Mouse (Mus musculus) hindbrain, postnatal 0 days (tissue): Measurements from ENCODE around the gene Tsc22d4. TPM values are rescaled to one million over a fixed set of nuclear protein-coding genes. Genes with fewer than 3 reads are reported as not detected.
A peak's percentile ranks its signal among the peaks of the same experiment; 100 is the strongest.

ENCODE experiments used
- ATAC-seq: fragments of 200-750 bp; cut with Nextera tagmentation; 2 replicates; pipeline ENCODE4 v1.8.0; 2017; ENCODE audit warnings: mild to moderate bottlenecking, moderate TSS enrichment, moderate library complexity
- DNase-seq: peaks from one replicate; pipeline ENCODE4 v3.0.0-alpha.2; 2015; ENCODE audit warnings: low spot score
- H3K27ac ChIP-seq: fragments of 300-500 bp; sonication (generic); 2 replicates; pipeline ENCODE4 v1.5.1; 2014; ENCODE audit warnings: mild to moderate bottlenecking
- H3K27me3 ChIP-seq: fragments of 300-500 bp; sonication (generic); 2 replicates; pipeline ENCODE4 v1.6.1; 2014; ENCODE audit warnings: low read length, mixed read lengths; ENCODE audit not compliant: insufficient read depth
- H3K36me3 ChIP-seq: fragments of 300-500 bp; sonication (generic); 2 replicates; pipeline ENCODE4 v1.6.1; 2014; ENCODE audit warnings: low read length, mixed read lengths; ENCODE audit not compliant: insufficient read depth
- H3K4me1 ChIP-seq: fragments of 300-500 bp; sonication (generic); 2 replicates; pipeline ENCODE4 v1.6.1; 2014; ENCODE audit warnings: antibody characterized with exemption, low read length, mixed read lengths; ENCODE audit not compliant: insufficient read depth
- H3K4me2 ChIP-seq: fragments of 300-500 bp; sonication (generic); 2 replicates; pipeline ENCODE4 v1.6.1; 2014; ENCODE audit warnings: low read depth, mild to moderate bottlenecking, low read length, moderate library complexity, mixed read lengths
- H3K4me3 ChIP-seq: fragments of 300-500 bp; sonication (generic); 2 replicates; pipeline ENCODE4 v1.5.1; 2014; ENCODE audit warnings: low read length
- H3K9ac ChIP-seq: fragments of 300-500 bp; sonication (generic); replicated peaks from 2 replicates; pipeline ENCODE4 v1.6.1; 2014; ENCODE audit warnings: mild to moderate bottlenecking, low read length, moderate library complexity, mixed read lengths
- H3K9me3 ChIP-seq: fragments of 300-500 bp; sonication (generic); 2 replicates; pipeline ENCODE4 v1.6.1; 2016; ENCODE audit warnings: low read length, mixed read lengths
- CTCF ChIP-seq: IDR thresholded peaks from 2 replicates; pipeline ENCODE4 v1.5.1; 2016; ENCODE audit warnings: antibody characterized with exemption, control low read depth, low read depth
- WGBS: fragments of 180-500 bp; shearing (Covaris S2); extraction: QIAGEN DNeasy Blood & Tissue Kit; methylation state at CpG from one replicate; pipeline ENCODE4 v1.1.7; 2014; 5-methylcytosine and 5-hydroxymethylcytosine counted together
- polyA plus RNA-seq: library from polyadenylated mRNA; unstranded; fragments of >200 nt; fragmentation: Nextera tagmentation; extraction: Ambion mirVana; gene quantifications from 2 replicates; pipeline ENCODE4 v1.2.1, GENCODE M21; 2015
- total RNA-seq: library from RNA; depleted of rRNA; stranded (reverse); fragments of >200 nt; gene quantifications from 2 replicates; pipeline ENCODE4 v1.2.3, GENCODE M21; 2014

The Tsc22d4 gene
- total and polyA plus RNA-seq, 2 experiments from 2014 or later = 251 to 444 TPM

DNA sequence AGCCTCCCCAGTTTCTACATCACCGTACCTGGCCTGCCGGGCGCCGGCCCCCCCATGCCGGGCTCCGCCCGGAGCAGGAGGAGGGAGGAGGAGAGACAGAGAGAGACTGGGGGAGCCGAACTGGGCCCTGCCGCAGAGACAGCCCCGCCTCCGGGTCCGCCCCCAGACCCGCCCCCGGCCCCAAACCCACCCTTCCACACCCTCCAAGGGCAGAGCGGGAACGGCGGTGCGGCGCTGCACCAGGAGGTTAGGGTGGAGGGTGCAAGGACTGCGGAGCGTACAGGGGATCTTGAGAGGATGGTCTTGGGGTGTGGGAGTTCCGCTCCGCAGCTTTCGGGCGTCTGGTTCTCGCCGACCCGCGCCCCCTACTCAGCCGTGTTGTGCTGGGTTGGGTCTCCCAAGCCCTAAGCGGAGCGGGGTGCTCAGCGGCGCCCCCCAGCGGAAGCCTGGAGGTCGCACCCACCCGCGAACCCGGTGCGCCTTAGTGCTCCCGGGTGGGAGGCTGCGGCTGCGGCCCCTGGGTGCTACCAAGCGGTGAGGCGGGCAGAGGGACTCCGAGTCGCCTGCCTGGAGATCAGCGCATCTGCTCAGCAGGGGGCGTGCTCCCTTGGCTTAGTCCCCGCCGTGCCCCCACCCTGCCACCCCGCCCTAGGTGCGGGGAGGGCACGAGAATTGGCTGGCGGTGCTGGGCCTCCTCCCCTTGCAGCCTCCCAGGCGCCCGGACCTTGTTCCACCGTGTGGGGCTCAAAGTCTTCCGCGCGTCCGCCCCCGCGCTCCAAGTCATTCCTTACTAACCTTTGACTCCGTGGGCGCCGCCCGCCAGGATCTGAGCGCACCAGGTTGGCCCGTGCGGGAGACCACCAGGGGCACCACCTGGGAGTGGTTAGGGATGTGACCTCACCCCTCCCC lies 4.3 kb upstream of the Tsc22d4 start, which contains the start of gene Nyap1:
TSS of gene Nyap1 (minus strand) at position 585 of the 909 bp plus-strand sequence.
- H3K4me2 ChIP-seq = peak within 1 kb of the TSS; percentile 72
- H3K27me3 ChIP-seq = no peaks in the 10 kb centered on the region
- peak within 1 kb of the TSS; percentile 81 for H3K9ac ChIP-seq
- DNase-seq (peak; percentile 88), ATAC-seq (peak; percentile 85)
- peak; percentile 81 for TF ChIP-seq CTCF
- H3K27ac ChIP-seq = peak within 1 kb of the TSS; percentile 83
- no peaks in the 10 kb centered on the region for H3K9me3 ChIP-seq
- WGBS = 3% methylated on average over 58 of the region's 71 CpGs
- peaks cover 20% of the 10 kb centered on the region for H3K4me1 ChIP-seq
- no peaks in the 10 kb centered on the region for H3K36me3 ChIP-seq
- peak within 1 kb of the TSS; percentile 67 for H3K4me3 ChIP-seq

DNA sequence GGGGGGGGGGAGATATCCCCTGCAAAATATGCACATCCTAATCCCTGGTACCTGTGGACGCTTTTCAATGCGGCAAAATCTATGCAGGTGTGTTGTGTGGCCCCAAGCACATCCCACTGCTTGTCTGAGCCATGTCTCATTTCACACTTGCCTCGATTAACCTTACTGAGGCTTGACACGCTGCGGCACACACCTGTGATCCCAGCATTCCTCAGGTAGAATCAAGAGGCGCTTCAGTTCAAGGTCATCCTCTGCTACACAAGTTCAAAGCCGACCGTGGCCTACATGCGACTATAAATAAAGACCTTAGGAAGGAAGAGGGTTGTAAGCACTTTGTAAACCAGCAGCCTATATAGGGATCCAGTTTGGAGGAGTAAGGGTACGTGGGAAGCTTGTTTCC lies 3.5 kb upstream of the Tsc22d4 start:
- TF ChIP-seq CTCF = no peak
- Histone ChIP-seq H3K4me2 (peak overlapping the region; percentile 72), H3K27ac (peak overlapping the region; percentile 83; the same call in 1 of the 2 replicates), H3K9me3 (no peaks in the 10 kb centered on the region), H3K36me3 (no peaks in the 10 kb centered on the region), H3K4me1 (peaks cover 20% of the 10 kb centered on the region), H3K27me3 (no peaks in the 10 kb centered on the region), H3K4me3 (peak overlapping the region; percentile 67), H3K9ac (0 out of 2 replicates have a peak overlapping the region, but pooled peaks have one; percentile 81)
- WGBS = 66% methylated on average over 10 of the region's 10 CpGs
- DNase-seq (no peak), ATAC-seq (no peak)

DNA sequence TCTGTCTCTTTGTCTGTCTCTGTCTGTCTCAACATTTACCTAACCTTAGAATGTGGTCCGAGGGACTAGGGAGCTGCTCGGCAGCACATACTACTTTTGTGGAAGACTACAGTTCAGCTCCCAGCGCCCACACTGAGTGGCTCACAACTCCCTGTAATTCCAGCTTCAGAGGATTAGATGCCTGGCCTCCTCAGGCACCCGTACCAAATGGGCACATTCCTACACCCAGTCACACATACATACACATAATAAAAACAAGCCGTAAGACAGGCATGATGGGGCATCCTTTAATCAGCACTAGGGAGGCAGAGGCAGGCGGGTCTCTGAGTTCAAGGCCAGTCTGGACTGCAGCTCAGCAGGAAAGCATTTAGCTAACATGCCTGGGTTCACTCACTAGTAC lies 2.7 kb upstream of the Tsc22d4 start:
- H3K4me3 ChIP-seq = no peak overlapping the region
- peaks cover 22% of the 10 kb centered on the region for H3K4me1 ChIP-seq
- no peak for TF ChIP-seq CTCF

DNA sequence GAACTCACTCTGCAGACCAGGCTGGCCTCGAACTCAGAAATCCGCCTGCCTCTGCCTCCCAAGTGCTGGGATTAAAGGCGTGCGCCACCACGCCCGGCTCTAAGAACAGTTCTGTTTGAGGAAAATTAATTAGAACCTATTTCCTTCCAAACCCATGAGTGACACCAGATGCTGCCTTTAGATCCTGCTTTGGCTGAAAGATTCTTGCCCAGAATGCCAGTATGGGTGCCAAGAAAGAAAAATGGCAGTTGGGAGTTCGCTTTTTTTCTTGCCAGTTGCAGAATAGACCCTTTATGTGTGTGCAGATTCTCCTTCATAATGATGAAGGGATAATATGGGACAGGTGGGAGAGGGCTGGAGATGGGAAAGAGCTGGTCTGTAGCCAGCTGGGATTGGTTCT lies 1.3 kb upstream of the Tsc22d4 start:
- ATAC-seq (no peak), DNase-seq (no peak)
- Histone ChIP-seq H3K27ac (no peak overlapping the region), H3K4me3 (no peak overlapping the region), H3K9ac (no peak overlapping the region), H3K9me3 (no peaks in the 10 kb centered on the region), H3K36me3 (no peaks in the 10 kb centered on the region), H3K27me3 (no peaks in the 10 kb centered on the region), H3K4me1 (peaks cover 21% of the 10 kb centered on the region), H3K4me2 (no peak overlapping the region)
- 72% methylated on average over 6 of the region's 7 CpGs for WGBS
- no peak for TF ChIP-seq CTCF

More for the DNA sequence above, 2.7 kb upstream of the Tsc22d4 start:
- WGBS = 93% methylated on average over 6 of the region's 6 CpGs
- Histone ChIP-seq H3K4me2 (no peak overlapping the region), H3K27ac (no peak overlapping the region), H3K9me3 (no peaks in the 10 kb centered on the region), H3K36me3 (no peaks in the 10 kb centered on the region), H3K27me3 (no peaks in the 10 kb centered on the region), H3K9ac (no peak overlapping the region)
- DNase-seq = no peak
- ATAC-seq = no peak

DNA sequence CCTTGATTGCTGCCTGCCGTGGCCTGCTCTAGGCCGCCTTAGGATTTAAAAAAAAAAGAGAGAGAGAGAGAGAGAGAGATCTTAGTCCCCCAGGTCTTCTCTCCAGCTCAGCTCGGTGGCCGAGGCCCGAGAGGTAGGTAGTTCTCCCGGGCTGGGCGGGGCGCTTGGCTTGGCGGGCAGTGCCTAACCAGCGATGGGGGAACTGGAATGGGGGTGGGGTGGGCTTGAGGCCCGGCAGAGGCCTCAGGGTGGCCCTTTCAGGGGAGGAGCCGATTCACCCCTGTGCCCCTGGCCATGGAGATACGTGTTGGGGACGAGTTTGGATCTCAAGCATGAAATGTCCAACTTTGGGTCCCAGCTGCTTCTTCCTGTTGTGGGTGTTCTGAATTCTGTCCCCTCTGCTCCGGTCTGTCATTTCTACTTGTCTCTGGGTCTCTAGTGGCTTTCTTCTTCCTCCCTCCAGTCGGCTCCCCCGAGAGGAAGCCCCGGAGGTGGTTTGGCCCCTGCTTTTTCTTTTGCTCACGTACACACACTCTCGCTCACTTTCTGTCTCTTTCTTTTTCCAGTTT lies 836 bp downstream of the Tsc22d4 start:
- H3K27ac ChIP-seq = peak overlapping the region; percentile 86
- H3K9ac ChIP-seq = peak overlapping the region; percentile 65
- H3K4me1 ChIP-seq = peaks cover 18% of the 10 kb centered on the region; the same call in 1 of the 2 replicates
- peak; percentile 59 for DNase-seq
- no peak for TF ChIP-seq CTCF
- H3K4me2 ChIP-seq = peak overlapping the region; percentile 98
- no peaks in the 10 kb centered on the region for H3K27me3 ChIP-seq
- WGBS = 0% methylated on average over 20 of the region's 20 CpGs
- H3K9me3 ChIP-seq = no peaks in the 10 kb centered on the region
- H3K36me3 ChIP-seq = 0 out of 2 replicates have a peak, but pooled peaks cover 3% of the 10 kb centered on the region
- peak overlapping the region; percentile 64 for H3K4me3 ChIP-seq
- peak; percentile 3; the same call in 1 of the 2 replicates for ATAC-seq

DNA sequence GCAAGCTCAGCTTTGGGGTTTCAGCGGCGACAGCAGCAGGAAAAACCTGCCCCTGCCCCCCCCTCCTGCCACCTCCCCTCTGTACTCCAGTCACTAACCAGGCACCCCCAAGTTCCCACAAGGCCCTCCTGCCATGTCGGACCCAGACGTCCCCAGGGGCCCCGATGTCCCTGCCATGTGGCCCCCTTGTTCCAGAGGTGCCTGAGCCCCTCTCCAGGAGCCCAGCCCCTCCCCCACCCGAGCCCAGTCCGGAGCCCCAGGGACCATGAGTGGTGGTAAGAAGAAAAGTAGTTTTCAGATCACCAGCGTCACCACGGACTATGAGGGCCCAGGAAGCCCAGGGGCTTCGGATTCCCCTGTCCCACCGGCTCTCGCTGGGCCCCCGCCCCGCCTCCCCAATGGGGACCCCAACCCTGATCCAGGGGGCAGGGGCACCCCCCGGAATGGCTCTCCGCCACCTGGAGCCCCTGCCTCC lies 1.4 kb downstream of the Tsc22d4 start:
- TF ChIP-seq CTCF = no peak
- Histone ChIP-seq H3K9me3 (no peaks in the 10 kb centered on the region), H3K4me1 (peaks cover 18% of the 10 kb centered on the region; the same call in 1 of the 2 replicates), H3K27ac (peak overlapping the region; percentile 86), H3K4me3 (peak overlapping the region; percentile 64), H3K9ac (peak overlapping the region; percentile 65), H3K4me2 (peak overlapping the region; percentile 98), H3K27me3 (no peaks in the 10 kb centered on the region), H3K36me3 (peaks cover 8% of the 10 kb centered on the region; the same call in 1 of the 2 replicates)
- 1% methylated on average over 16 of the region's 16 CpGs for WGBS
- DNase-seq (no peak), ATAC-seq (no peak)
